Mouse (Mus musculus) large intestine, adult 2 months (tissue): ENCODE data around the gene Olfr285. TPM values are rescaled to one million over a fixed set of nuclear protein-coding genes. Genes with fewer than 3 reads are reported as not detected.

Source experiments
- DNase-seq: peaks from one replicate; pipeline ENCODE4 v3.0.0-alpha.2; 2012; ENCODE audit warnings: low read depth, low spot score
- WGBS: fragments of 180-500 bp; shearing (Covaris S2); methylation state at CpG from one replicate; pipeline ENCODE4 v1.1.7; 2018; 5-methylcytosine and 5-hydroxymethylcytosine counted together
- polyA plus RNA-seq: library from polyadenylated mRNA; depleted of rRNA; stranded (reverse); fragments of >200 nt; gene quantifications from 2 replicates; pipeline ENCODE4 v1.2.3, GENCODE M21; 2012; rRNA removed

The Olfr285 gene
- polyA plus RNA-seq: not detected in 2 replicates

GRCm38 (mm10) chr15:98317177-98317724 is at the start of gene Olfr285:
Gene Olfr285 (minus strand): TSS chr15:98317353.
- DNase-seq: no peak
- 89% methylated on average over 5 of the region's 5 CpGs for WGBS

GRCm38 (mm10) chr15:98340887-98341286 is 23.7 kb upstream of the Olfr285 start, which contains the start of gene Olfr284:
Gene Olfr284 (minus strand): TSS chr15:98340987.
- 66% methylated on average over 8 of the region's 8 CpGs for WGBS
- DNase-seq: no peak

- DNase-seq: no peak
- WGBS: 31% methylated on average over 6 of the region's 6 CpGs
Observed at GRCm38 (mm10) chr15:98315703-98316102, 1.4 kb downstream of the Olfr285 start.

- no peak for DNase-seq
- 2% methylated on average over 60 of the region's 60 CpGs for WGBS
Observed at GRCm38 (mm10) chr15:98295628-98296551, 21.3 kb downstream of the Olfr285 start, which contains the start of gene Zfp641. Gene Zfp641 (minus strand): TSS chr15:98296161.

- 91% methylated on average over 8 of the region's 8 CpGs for WGBS
- DNase-seq: no peak
Observed at GRCm38 (mm10) chr15:98293651-98294050, 23.5 kb downstream of the Olfr285 start.

- DNase-seq: no peak
- WGBS: 83% methylated on average over 12 of the region's 12 CpGs
Observed at GRCm38 (mm10) chr15:98288566-98288965, 28.6 kb downstream of the Olfr285 start.

- DNase-seq: no peak
- WGBS: 62% methylated on average over 7 of the region's 7 CpGs
Observed at GRCm38 (mm10) chr15:98286418-98286817, 30.7 kb downstream of the Olfr285 start.

Other genes starting within 250 kb of the Olfr285 start
- 8.3 and 9.8 TPM in 2 replicates for gene Pfkm, start 224.8 kb downstream of the Olfr285 start, polyA plus RNA-seq
- gene Senp1, start 223.6 kb downstream of the Olfr285 start, polyA plus RNA-seq: 9.3 and 12.1 TPM in 2 replicates
- 32.8 and 43.9 TPM in 2 replicates for gene Asb8, start 151.7 kb downstream of the Olfr285 start, polyA plus RNA-seq
- gene Ccdc184, start 150.2 kb downstream of the Olfr285 start, polyA plus RNA-seq: 0.33 TPM in 2 replicates
- gene Olfr288, start 121.8 kb downstream of the Olfr285 start, polyA plus RNA-seq: not detected in 2 replicates
- gene Gm44579, start 96.4 kb downstream of the Olfr285 start, polyA plus RNA-seq: 0.07 TPM in 1 of 2 replicates, not detected in the other
- 0.27 and 0.40 TPM in 2 replicates for gene Olfr287, start 96.3 kb downstream of the Olfr285 start, polyA plus RNA-seq
- gene Olfr286, start 82.9 kb downstream of the Olfr285 start, polyA plus RNA-seq: 0.12 and 0.14 TPM in 2 replicates
- gene H1fnt, start 60.1 kb downstream of the Olfr285 start, polyA plus RNA-seq: not detected in 2 replicates
- 0.30 and 0.49 TPM in 2 replicates for gene Zfp641, start 21.2 kb downstream of the Olfr285 start, polyA plus RNA-seq
- not detected in 2 replicates for gene Olfr284, start 23.6 kb upstream of the Olfr285 start, polyA plus RNA-seq
- gene Olfr283, start 63.6 kb upstream of the Olfr285 start, polyA plus RNA-seq: not detected in 2 replicates
- not detected in 2 replicates for gene Olfr282, start 113.9 kb upstream of the Olfr285 start, polyA plus RNA-seq
- gene Olfr281, start 135.2 kb upstream of the Olfr285 start, polyA plus RNA-seq: not detected in 2 replicates
- not detected in 2 replicates for gene OR5BS1P, start 152.5 kb upstream of the Olfr285 start, polyA plus RNA-seq
- gene Lalba, start 165.4 kb upstream of the Olfr285 start, polyA plus RNA-seq: not detected in 2 replicates
- gene Olfr279, start 175.0 kb upstream of the Olfr285 start, polyA plus RNA-seq: not detected in 2 replicates
- 30.1 and 33.2 TPM in 2 replicates for gene Kansl2, start 216.9 kb upstream of the Olfr285 start, polyA plus RNA-seq